Mouse (Mus musculus) liver, adult 2 months (tissue): ENCODE measurements around the gene Vmn1r52. TPM values are rescaled to one million over a fixed set of nuclear protein-coding genes. Genes with fewer than 3 reads are reported as not detected.
"Not testable (repeated sequence)": the region's sequence is repeated elsewhere in the genome, so short reads cannot be mapped to it uniquely, and the experiment has no call there.

Experiments used
- DNase-seq: peaks from one replicate; pipeline ENCODE4 v3.0.0-alpha.2; 2011; ENCODE audit warnings: low read depth, low spot score; ENCODE audit errors: extremely low read depth
- H3K27ac ChIP-seq: fragments of 200-500 bp; replicated peaks from 2 replicates; pipeline ENCODE4 v1.5.1; 2012; ENCODE audit warnings: low read depth, mild to moderate bottlenecking, control low read depth, inconsistent platforms, low read length; ENCODE audit not compliant: insufficient read depth
- H3K27me3 ChIP-seq: fragments of 200-500 bp; 2 replicates; pipeline ENCODE4 v1.6.1; 2012; ENCODE audit warnings: mild to moderate bottlenecking, moderate library complexity, low read length, inconsistent platforms; ENCODE audit not compliant: control insufficient read depth, insufficient read depth
- H3K36me3 ChIP-seq: fragments of 200-500 bp; 2 replicates; pipeline ENCODE4 v1.6.1; 2012; ENCODE audit warnings: low read length, inconsistent platforms; ENCODE audit not compliant: control insufficient read depth, insufficient read depth
- H3K4me1 ChIP-seq: fragments of 200-500 bp; 2 replicates; pipeline ENCODE4 v1.6.1; 2011; ENCODE audit warnings: low read length; ENCODE audit not compliant: control insufficient read depth, insufficient read depth
- H3K4me3 ChIP-seq: fragments of 200-500 bp; 2 replicates; pipeline ENCODE4 v1.5.1; 2011; ENCODE audit warnings: low read depth, mild to moderate bottlenecking, control low read depth, low read length, moderate library complexity; ENCODE audit not compliant: insufficient read depth
- H3K79me2 ChIP-seq: fragments of 200-500 bp; 2 replicates; pipeline ENCODE4 v1.6.1; 2012; ENCODE audit warnings: inconsistent platforms, mild to moderate bottlenecking, low read length, moderate library complexity; ENCODE audit not compliant: control insufficient read depth, insufficient read depth
- H3K9ac ChIP-seq: fragments of 200-500 bp; 2 replicates; pipeline ENCODE4 v1.6.1; 2012; ENCODE audit warnings: low read depth, mild to moderate bottlenecking, control low read depth, inconsistent platforms, low read length
- CTCF ChIP-seq: fragments of 200-500 bp; IDR thresholded peaks from 2 replicates; pipeline ENCODE4 v1.5.1; 2011; ENCODE audit warnings: low read depth, low read length, control low read depth
- POLR2A ChIP-seq: fragments of 200-500 bp; IDR thresholded peaks from 2 replicates; pipeline ENCODE4 v1.6.1; 2011; ENCODE audit warnings: low read length, control low read depth; ENCODE audit not compliant: insufficient read depth; ENCODE audit errors: extremely low read depth
- WGBS: fragments of 180-500 bp; shearing (Covaris S2); methylation state at CpG from one replicate; pipeline ENCODE4 v1.1.7; 2018; 5-methylcytosine and 5-hydroxymethylcytosine counted together
- polyA plus RNA-seq: library from polyadenylated mRNA; depleted of rRNA; stranded (reverse); fragments of >200 nt; gene quantifications from 2 replicates; pipeline ENCODE4 v1.2.3, GENCODE M21; 2012; rRNA removed
- total RNA-seq: library from RNA; depleted of rRNA; stranded (reverse); fragments of >200 nt; gene quantifications from 2 replicates; pipeline ENCODE4 v1.2.3, GENCODE M21; 2014; rRNA removed

Vmn1r52 gene
- total RNA-seq (not detected in 2 replicates), polyA plus RNA-seq (not detected in 2 replicates)

- H3K36me3 ChIP-seq, result no peaks in the 10 kb centered on the region
- H3K4me3 ChIP-seq, result no peak within 1 kb of the TSS
- no peaks in the 10 kb centered on the region for H3K4me1 ChIP-seq
- WGBS, result 50% methylated on average over 2 of the region's 2 CpGs
- H3K27ac ChIP-seq, result no peak within 1 kb of the TSS
- H3K79me2 ChIP-seq, result no peaks in the 10 kb centered on the region
- no peaks in the 10 kb centered on the region for H3K27me3 ChIP-seq
- DNase-seq, result no peak
- TF ChIP-seq CTCF (no peak), POLR2A (no peak)
- no peak within 1 kb of the TSS for H3K9ac ChIP-seq
Measured at GRCm38 (mm10) chr6:90174508-90174907, at the start of gene Vmn1r52. Gene Vmn1r52 (plus strand): TSS chr6:90174808.

DNA sequence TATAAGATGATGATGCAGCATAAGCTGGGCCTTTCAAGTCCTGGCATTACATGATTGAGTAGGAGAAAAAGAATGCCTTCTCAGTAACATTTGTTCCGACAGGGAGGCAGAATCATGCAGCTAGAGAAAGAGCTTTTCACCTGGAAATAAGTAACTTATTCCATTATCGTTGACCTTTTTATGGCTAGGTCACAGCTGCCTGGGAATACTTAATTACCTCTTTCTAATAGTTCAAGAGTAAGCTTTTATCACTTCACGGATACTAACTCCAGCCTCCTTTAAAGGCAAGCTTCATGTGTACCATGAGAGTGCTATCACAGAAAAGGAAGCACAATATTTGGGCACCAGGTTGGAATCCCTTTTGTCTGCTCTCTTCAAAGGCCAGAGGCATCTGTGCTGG, 14.5 kb upstream of the Vmn1r52 start:
- Histone ChIP-seq H3K27me3 (no peaks in the 10 kb centered on the region), H3K27ac (no peak overlapping the region), H3K36me3 (no peaks in the 10 kb centered on the region), H3K4me1 (no peaks in the 10 kb centered on the region), H3K4me3 (no peak overlapping the region), H3K9ac (no peak overlapping the region), H3K79me2 (no peaks in the 10 kb centered on the region)
- no peak for DNase-seq
- no peak for TF ChIP-seq CTCF
- TF ChIP-seq POLR2A, result no peak
- 80% methylated on average over 3 of the region's 3 CpGs for WGBS

DNA sequence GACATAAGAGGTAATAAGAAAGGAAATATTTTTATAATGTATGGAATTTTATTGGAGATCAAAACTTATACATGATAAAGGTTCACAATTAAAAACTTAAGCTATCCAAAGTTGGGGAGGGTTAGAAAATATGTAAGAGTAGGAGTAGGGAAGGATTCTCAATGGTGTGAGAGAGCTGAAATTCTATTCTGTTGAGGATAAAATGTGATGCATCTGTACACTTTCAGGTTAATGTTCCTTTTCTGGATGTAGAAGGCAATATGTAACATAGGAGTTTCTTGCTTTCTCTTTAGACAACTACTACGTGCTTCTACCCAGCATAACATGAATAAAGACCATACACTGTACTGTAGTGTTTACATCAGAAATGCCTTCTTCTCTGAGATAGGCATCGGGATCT, 27.9 kb downstream of the Vmn1r52 start, which contains the start of gene V1ra8:
Gene V1ra8, plus strand, starts transcription at position 301 of the 400 bp plus-strand sequence.
- H3K27me3 ChIP-seq, DNase-seq, H3K4me1 ChIP-seq, H3K36me3 ChIP-seq, H3K9ac ChIP-seq, H3K79me2 ChIP-seq, H3K27ac ChIP-seq, H3K4me3 ChIP-seq: not testable (repeated sequence)
- 76% methylated on average over 2 of the region's 2 CpGs for whole genome bisulfite sequencing

GRCm38 (mm10) chr6:90224338-90224737, 49.7 kb downstream of the Vmn1r52 start, which contains the start of gene Vmn1r53:
Gene Vmn1r53 (minus strand): TSS chr6:90224438.
- H3K9ac ChIP-seq, result no peak within 1 kb of the TSS
- H3K4me3 ChIP-seq, result no peak within 1 kb of the TSS
- no peaks in the 10 kb centered on the region for H3K79me2 ChIP-seq
- DNase-seq, result no peak
- no peaks in the 10 kb centered on the region; the same call in 1 of the 2 replicates for H3K4me1 ChIP-seq
- TF ChIP-seq CTCF (no peak), POLR2A (no peak)
- whole genome bisulfite sequencing, result 82% methylated on average over 1 of the region's 1 CpGs
- no peaks in the 10 kb centered on the region for H3K36me3 ChIP-seq
- H3K27me3 ChIP-seq, result no peaks in the 10 kb centered on the region
- H3K27ac ChIP-seq, result no peak within 1 kb of the TSS

Other genes with a start within 250 kb of the Vmn1r52 start
- not detected in 2 replicates for gene Vmn1r45, start 234.2 kb upstream of the Vmn1r52 start, total RNA-seq
- not detected in 2 replicates for gene Vmn1r45, start 234.2 kb upstream of the Vmn1r52 start, polyA plus RNA-seq
- not detected in 2 replicates for gene Vmn1r46, start 205.5 kb upstream of the Vmn1r52 start, total RNA-seq
- not detected in 2 replicates for gene Vmn1r46, start 205.5 kb upstream of the Vmn1r52 start, polyA plus RNA-seq
- gene Vmn1r47, start 158.7 kb upstream of the Vmn1r52 start, total RNA-seq, result not detected in 2 replicates
- not detected in 2 replicates for gene Vmn1r47, start 158.7 kb upstream of the Vmn1r52 start, polyA plus RNA-seq
- not detected in 2 replicates for gene Vmn1r48, start 138.0 kb upstream of the Vmn1r52 start, total RNA-seq
- not detected in 2 replicates for gene Vmn1r48, start 138.0 kb upstream of the Vmn1r52 start, polyA plus RNA-seq
- not detected in 2 replicates for gene Vmn1r49, start 96.3 kb upstream of the Vmn1r52 start, total RNA-seq
- gene Vmn1r49, start 96.3 kb upstream of the Vmn1r52 start, polyA plus RNA-seq, result not detected in 2 replicates
- gene Vmn1r50, start 73.4 kb upstream of the Vmn1r52 start, total RNA-seq, result not detected in 2 replicates
- gene Vmn1r50, start 73.4 kb upstream of the Vmn1r52 start, polyA plus RNA-seq, result not detected in 2 replicates
- not detected in 2 replicates for gene Vmn1r51, start 52.2 kb upstream of the Vmn1r52 start, total RNA-seq
- not detected in 2 replicates for gene Vmn1r51, start 52.2 kb upstream of the Vmn1r52 start, polyA plus RNA-seq
- not detected in 2 replicates for gene V1ra8, start 28.0 kb downstream of the Vmn1r52 start, total RNA-seq
- not detected in 2 replicates for gene V1ra8, start 28.0 kb downstream of the Vmn1r52 start, polyA plus RNA-seq
- 0.18 and 1.0 TPM in 2 replicates for gene Vmn1r53, start 49.6 kb downstream of the Vmn1r52 start, total RNA-seq
- 0.81 TPM in 1 of 2 replicates, not detected in the other for gene Vmn1r53, start 49.6 kb downstream of the Vmn1r52 start, polyA plus RNA-seq
- gene Vmn1r54, start 71.5 kb downstream of the Vmn1r52 start, total RNA-seq, result not detected in 2 replicates
- not detected in 2 replicates for gene Vmn1r54, start 71.5 kb downstream of the Vmn1r52 start, polyA plus RNA-seq
- gene BC048671, start 126.4 kb downstream of the Vmn1r52 start, total RNA-seq, result not detected in 2 replicates
- gene BC048671, start 126.4 kb downstream of the Vmn1r52 start, polyA plus RNA-seq, result not detected in 2 replicates
- gene Chst13, start 150.4 kb downstream of the Vmn1r52 start, total RNA-seq, result 9.3 and 11.9 TPM in 2 replicates
- gene Chst13, start 150.4 kb downstream of the Vmn1r52 start, polyA plus RNA-seq, result 26.8 and 42.7 TPM in 2 replicates
- 239 and 296 TPM in 2 replicates for gene Uroc1, start 158.5 kb downstream of the Vmn1r52 start, total RNA-seq
- 399 and 420 TPM in 2 replicates for gene Uroc1, start 158.5 kb downstream of the Vmn1r52 start, polyA plus RNA-seq
- gene Zxdc, start 194.7 kb downstream of the Vmn1r52 start, total RNA-seq, result 9.8 and 13.3 TPM in 2 replicates
- 9.1 and 10.1 TPM in 2 replicates for gene Zxdc, start 194.7 kb downstream of the Vmn1r52 start, polyA plus RNA-seq